Mouse (Mus musculus) CH12.LX (cell line): ENCODE data around the gene Mettl21c. TPM values are rescaled to one million over a fixed set of nuclear protein-coding genes. Genes with fewer than 3 reads are reported as not detected.

Experiments
- DNase-seq: peaks from one replicate; pipeline ENCODE4 v3.0.0-alpha.2; 2013; ENCODE audit errors: extremely low read depth
- H3K27ac ChIP-seq: 2 replicates; pipeline ENCODE4 v1.5.1; 2012; ENCODE audit warnings: low read depth, mild to moderate bottlenecking, control low read depth, moderate library complexity; ENCODE audit not compliant: insufficient read depth
- H3K27me3 ChIP-seq: replicated peaks from 2 replicates; pipeline ENCODE3; 2012; ENCODE audit warnings: inconsistent platforms
- H3K36me3 ChIP-seq, 2 experiments: replicated peaks in 1 of 2; 2 replicates each; pipeline versions ENCODE3 to v1.6.1; 2012; ENCODE audit warnings: inconsistent platforms in 1 of 2, low read length in 1 of 2, mild to moderate bottlenecking in 1 of 2, mixed read lengths in 1 of 2, moderate library complexity in 1 of 2; ENCODE audit not compliant: control insufficient read depth in 1 of 2, insufficient read depth in 1 of 2
- H3K4me1 ChIP-seq, 2 experiments: 2 replicates each; pipeline ENCODE4 v1.6.1; 2012; ENCODE audit warnings: inconsistent platforms in 1 of 2, moderate library complexity in 1 of 2; ENCODE audit not compliant: insufficient read depth in 2 of 2, control insufficient read depth in 1 of 2
- H3K4me2 ChIP-seq: 2 replicates; pipeline ENCODE4 v1.6.1; 2012; ENCODE audit warnings: low read depth, mild to moderate bottlenecking, control low read depth; ENCODE audit not compliant: poor library complexity, insufficient read depth, severe bottlenecking
- H3K4me3 ChIP-seq, 3 experiments: fragments of 150-350 bp in 1 of 3; sonication (generic) in 1 of 3; replicated peaks in 1 of 3; 2 replicates each; pipeline versions ENCODE3 to v1.5.1; 2011 to 2012; ENCODE audit warnings: low read depth in 2 of 3, low read length in 2 of 3, mild to moderate bottlenecking in 2 of 3, moderate library complexity in 2 of 3, control low read depth in 1 of 3, improper control_type of control experiment in 1 of 3, inconsistent platforms in 1 of 3, mixed read lengths in 1 of 3; ENCODE audit not compliant: poor library complexity in 1 of 3
- H3K79me2 ChIP-seq: replicated peaks from 2 replicates; pipeline ENCODE4 v1.6.1; 2012; ENCODE audit warnings: mild to moderate bottlenecking, moderate library complexity; ENCODE audit not compliant: control insufficient read depth, poor library complexity, insufficient read depth, severe bottlenecking; ENCODE audit errors: extremely low read depth
- H3K9ac ChIP-seq: 2 replicates; pipeline ENCODE4 v1.6.1; 2012; ENCODE audit warnings: low read depth, mild to moderate bottlenecking, control low read depth, moderate library complexity; ENCODE audit not compliant: insufficient read depth
- H3K9me3 ChIP-seq: replicated peaks from 2 replicates; pipeline ENCODE3; 2012; ENCODE audit warnings: low read length, inconsistent platforms, mixed read lengths
- BHLHE40 ChIP-seq: IDR thresholded peaks from 2 replicates; pipeline ENCODE4 v1.6.1; 2011; ENCODE audit warnings: mild to moderate bottlenecking, low read depth, low read length, improper control_type of control experiment
- CTCF ChIP-seq, 2 experiments: IDR thresholded peaks in 1 of 2; conservative IDR thresholded peaks in 1 of 2; 2 replicates each; pipeline ENCODE4 v1.5.1; 2011 to 2012; ENCODE audit warnings: low read depth in 2 of 2, low read length in 2 of 2, improper control_type of control experiment in 1 of 2, inconsistent platforms in 1 of 2, mild to moderate bottlenecking in 1 of 2, moderate library complexity in 1 of 2
- E2F4 ChIP-seq: IDR thresholded peaks from 2 replicates; pipeline ENCODE4 v1.6.1; 2011; ENCODE audit warnings: low read depth, low read length, improper control_type of control experiment; ENCODE audit not compliant: insufficient replicate concordance
- ELF1 ChIP-seq: IDR thresholded peaks from 2 replicates; pipeline ENCODE4 v1.6.1; 2014; ENCODE audit warnings: low read depth, mild to moderate bottlenecking, inconsistent platforms, low read length, improper control_type of control experiment
- EP300 ChIP-seq: IDR thresholded peaks from 2 replicates; pipeline ENCODE4 v1.6.1; 2011; ENCODE audit warnings: low read length, improper control_type of control experiment
- HCFC1 ChIP-seq: IDR thresholded peaks from 2 replicates; pipeline ENCODE4 v1.6.1; 2012; ENCODE audit warnings: low read depth, mild to moderate bottlenecking, inconsistent platforms, low read length, improper control_type of control experiment
- IRF4 ChIP-seq: IDR thresholded peaks from 2 replicates; pipeline ENCODE4 v1.6.1; 2014; ENCODE audit warnings: low read depth, mild to moderate bottlenecking, inconsistent platforms, low read length, improper control_type of control experiment
- JUND ChIP-seq: conservative IDR thresholded peaks from 2 replicates; pipeline ENCODE4 v1.6.1; 2011; ENCODE audit warnings: low read depth, low read length, improper control_type of control experiment
- KAT2A ChIP-seq: IDR thresholded peaks from 2 replicates; pipeline ENCODE4 v1.6.1; 2012; ENCODE audit warnings: low read length, improper control_type of control experiment, inconsistent platforms; ENCODE audit not compliant: insufficient replicate concordance
- MAFK ChIP-seq: IDR thresholded peaks from 2 replicates; pipeline ENCODE4 v1.6.1; 2011; ENCODE audit warnings: low read length, improper control_type of control experiment; ENCODE audit not compliant: insufficient replicate concordance
- MAX ChIP-seq: IDR thresholded peaks from 2 replicates; pipeline ENCODE4 v1.6.1; 2011; ENCODE audit warnings: low read length, improper control_type of control experiment
- MAZ ChIP-seq: IDR thresholded peaks from 2 replicates; pipeline ENCODE4 v1.6.1; 2012; ENCODE audit warnings: low read depth, mild to moderate bottlenecking, inconsistent platforms, low read length, improper control_type of control experiment, moderate library complexity
- NELFE ChIP-seq: IDR thresholded peaks from 2 replicates; pipeline ENCODE4 v1.6.1; 2011; ENCODE audit warnings: low read depth, low read length, improper control_type of control experiment
- NRF1 ChIP-seq: IDR thresholded peaks from 2 replicates; pipeline ENCODE4 v1.6.1; 2014; ENCODE audit warnings: low read depth, mild to moderate bottlenecking, inconsistent platforms, low read length, improper control_type of control experiment, moderate library complexity
- POLR2A ChIP-seq: IDR thresholded peaks from 2 replicates; pipeline ENCODE4 v1.6.1; 2011; ENCODE audit warnings: low read depth, mild to moderate bottlenecking, improper control_type of control experiment, low read length
- RAD21 ChIP-seq: IDR thresholded peaks from 2 replicates; pipeline ENCODE4 v1.6.1; 2011; ENCODE audit warnings: low read depth, mild to moderate bottlenecking, low read length, improper control_type of control experiment, moderate library complexity
- RCOR1 ChIP-seq: conservative IDR thresholded peaks from 2 replicates; pipeline ENCODE4 v1.6.1; 2012; ENCODE audit warnings: low read depth, mild to moderate bottlenecking, inconsistent platforms, low read length, improper control_type of control experiment
- SIN3A ChIP-seq: IDR thresholded peaks from 2 replicates; pipeline ENCODE4 v1.6.1; 2012; ENCODE audit warnings: low read length, improper control_type of control experiment, inconsistent platforms
- SMC3 ChIP-seq: IDR thresholded peaks from 2 replicates; pipeline ENCODE4 v1.6.1; 2011; ENCODE audit warnings: low read depth, low read length, improper control_type of control experiment
- TBP ChIP-seq: conservative IDR thresholded peaks from 2 replicates; pipeline ENCODE4 v1.6.1; 2011; ENCODE audit warnings: low read depth, low read length, improper control_type of control experiment
- ZC3H11A ChIP-seq: IDR thresholded peaks from 2 replicates; pipeline ENCODE4 v1.6.1; 2012; ENCODE audit warnings: low read depth, mild to moderate bottlenecking, inconsistent platforms, low read length, improper control_type of control experiment
- ZNF384 ChIP-seq: IDR thresholded peaks from 2 replicates; pipeline ENCODE4 v1.6.1; 2012; ENCODE audit warnings: low read depth, low read length, improper control_type of control experiment, inconsistent platforms
- dilution Hi-C: fragments of 300-500 bp; cut with MboI; formaldehyde crosslinking; loops from 2 replicates; pipeline ENCODE4 v1.14.3; 2020; ENCODE audit warnings: low sequenced_read_pairs; ENCODE audit not compliant: extremely low pct_unique_long_range_greater_than_20kb, extremely low pct_ligation_motif_present
- in situ Hi-C: fragments of 300-500 bp; cut with MboI; formaldehyde crosslinking; loops from 3 replicates; pipeline ENCODE4 v1.14.3; 2019; ENCODE audit warnings: low sequenced_read_pairs, low pct_ligation_motif_present, low pct_unique_long_range_greater_than_20kb, mixed read lengths
- polyA plus RNA-seq: library from polyadenylated mRNA; unstranded; fragments of >175 nt; gene quantifications from 2 replicates; pipeline ENCODE4 v1.2.1, GENCODE M21; 2012; ENCODE audit warnings: low read depth; ENCODE audit not compliant: insufficient read length
- total RNA-seq, 2 experiments: library from RNA; depleted of rRNA; stranded (reverse); fragments of 300-350 nt in 1 of 2; fragments of >200 nt in 1 of 2; gene quantifications; 2 replicates each; pipeline ENCODE4 v1.2.3; 2012 to 2014

The Mettl21c gene
- total and polyA plus RNA-seq, 3 experiments = 0.13 to 0.31 (median 0.16) TPM

DNA sequence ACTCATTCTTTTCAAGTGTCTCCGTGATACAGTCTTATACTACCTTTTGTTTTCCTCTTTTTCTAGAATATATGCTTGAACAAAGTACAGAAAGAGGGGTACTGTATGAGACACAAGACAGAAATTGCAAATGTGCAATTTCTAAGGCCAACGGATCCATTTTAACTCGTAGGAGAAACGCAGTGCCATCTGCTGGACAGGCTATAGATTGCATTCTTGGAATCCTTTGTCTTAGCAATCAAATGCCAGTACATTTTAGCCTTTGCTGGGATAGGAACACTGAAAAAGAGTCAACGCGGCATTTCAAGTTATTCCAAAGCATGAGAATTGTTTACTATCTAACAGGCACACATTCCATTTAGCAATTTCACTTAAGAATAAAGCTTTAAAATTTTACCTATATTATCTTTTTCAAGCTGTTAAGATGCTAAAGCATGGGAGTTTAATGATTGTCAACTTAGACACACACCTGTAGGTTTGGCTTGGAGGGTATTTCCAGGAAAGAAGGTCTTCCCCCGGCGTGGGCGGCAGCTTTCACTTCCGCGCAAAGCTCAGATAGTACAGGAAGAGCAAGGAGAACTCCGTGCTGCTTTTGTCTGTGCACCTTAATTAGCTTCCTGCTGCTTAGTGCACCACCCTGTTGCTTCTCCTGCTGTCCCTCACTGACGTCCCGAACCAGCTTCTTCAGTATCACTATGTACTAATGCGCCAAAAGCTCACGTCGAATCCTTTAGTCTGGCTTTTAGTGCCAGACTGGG lies 22.1 kb upstream of the Mettl21c start:
- H3K4me3 ChIP-seq = peak overlapping the region; percentile 37 to 57 (median 39)
- peak; percentile 79 for DNase-seq
- H3K27ac ChIP-seq = no peak overlapping the region
- H3K9ac ChIP-seq = peak overlapping the region; percentile 66
- H3K4me2 ChIP-seq = peak overlapping the region; percentile 64
- TF ChIP-seq ZC3H11A = peak; percentile 43; the same call in 1 of the 2 replicates
- peak; percentile 85 for TF ChIP-seq SMC3
- TF ChIP-seq ELF1 = peak; percentile 82
- TF ChIP-seq RAD21 = peak; percentile 78
- TF ChIP-seq NELFE = peak; percentile 46
- TF ChIP-seq KAT2A = no peak
- peak; percentile 75 for TF ChIP-seq EP300
- TF ChIP-seq NRF1 = no peak
- 0 out of 2 replicates have a peak, but pooled peaks have one; percentile 48 for TF ChIP-seq TBP
- peak; percentile 74 to 89 for TF ChIP-seq CTCF (conservative IDR thresholded peaks at IDR 0.05 in 1 of 2, IDR thresholded peaks at IDR 0.05 in 1 of 2; ENCODE audit: low read depth in 2 of 2, low read length in 2 of 2)
- peak; percentile 52; the same call in 1 of the 2 replicates for TF ChIP-seq MAZ
- TF ChIP-seq MAFK = peak; percentile 78
- 0 out of 2 replicates have a peak, but pooled peaks have one; percentile 36 for TF ChIP-seq E2F4
- peak; percentile 75 for TF ChIP-seq IRF4
- TF ChIP-seq RCOR1 = no peak; the same call in 1 of the 2 replicates
- no peak for TF ChIP-seq ZNF384
- TF ChIP-seq MAX = peak; percentile 56; the same call in 1 of the 2 replicates
- no peak for TF ChIP-seq BHLHE40
- peak; percentile 48; the same call in 1 of the 2 replicates for TF ChIP-seq SIN3A
- TF ChIP-seq JUND = 0 out of 2 replicates have a peak, but pooled peaks have one; percentile 39
- peak; percentile 67 for TF ChIP-seq HCFC1
- peak; percentile 58 for TF ChIP-seq POLR2A
- in situ Hi-C loops (loop anchor here (25.0 kb wide), 1 partner anchor 280 kb away; no protein-coding TSS in a partner anchor), dilution Hi-C loops (no loop called here)
- no peaks in the 10 kb centered on the region for H3K79me2 ChIP-seq
- no peaks in the 10 kb centered on the region for H3K27me3 ChIP-seq
- no peaks in the 10 kb centered on the region for H3K9me3 ChIP-seq
- H3K4me1 ChIP-seq = peaks cover 0 to 14% of the 10 kb centered on the region in 2 experiments; a peak in 2 of 4 replicates
- no peaks in the 10 kb centered on the region for H3K36me3 ChIP-seq
